Mouse (Mus musculus) olfactory bulb, adult 2 months (tissue): ENCODE data around the gene Klhl25.
"Not testable (repeated sequence)": the region's sequence is repeated elsewhere in the genome, so short reads cannot be mapped to it uniquely, and the experiment has no call there.

Experiments used
- CTCF ChIP-seq: fragments of 200-500 bp; IDR thresholded peaks from 2 replicates; pipeline ENCODE4 v1.5.1; 2012; ENCODE audit warnings: low read depth, mild to moderate bottlenecking, low read length, moderate library complexity; ENCODE audit not compliant: insufficient read depth
- POLR2A ChIP-seq: fragments of 200-500 bp; IDR thresholded peaks from 2 replicates; pipeline ENCODE4 v1.6.1; 2012; ENCODE audit warnings: mild to moderate bottlenecking, low read depth, low read length, moderate library complexity; ENCODE audit not compliant: insufficient read depth

DNA sequence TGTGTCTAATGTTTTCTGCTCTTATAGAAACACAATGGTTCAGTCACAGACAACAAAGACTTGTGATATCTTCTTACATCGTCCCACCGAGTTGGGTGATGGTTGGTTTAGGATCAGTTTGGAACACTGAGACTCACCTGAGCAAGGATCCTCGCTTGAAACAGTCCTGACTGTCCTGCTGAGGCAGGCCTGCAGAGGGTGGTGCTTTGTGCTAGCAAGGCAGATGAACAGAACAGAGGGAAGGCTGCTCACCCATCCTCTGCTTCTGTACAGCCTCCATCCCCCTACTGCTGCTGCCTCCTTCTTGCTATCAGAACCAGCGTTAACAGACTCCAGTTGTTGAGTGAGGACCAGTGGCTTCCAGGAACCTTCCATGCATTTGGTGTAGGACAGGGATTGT, 14.2 kb upstream of the Klhl25 start:
- TF ChIP-seq CTCF, POLR2A: not testable (repeated sequence)
